Comparison of ENCODE assay signal across 29 mouse cellular contexts in genomic region chr1:160448681-160449080, GRCm38 (mm10).
DNase-seq lines count a peak whose midpoint lies in the region; ATAC-seq and TF ChIP-seq lines count a peak whose summit lies in the region.
"Had no signal": no experiment of that assay in that cellular context is flagged by ENCODE, and none has a peak within 500 bp of the region (broad histone marks: within the 10 kb centered on the region; RNA-seq: fewer than 3 reads in every experiment).

No protein-coding gene starts in this region.

- no peak overlapping the region for H3K9ac ChIP-seq in heart, embryonic 13.5 days
- H3K9ac ChIP-seq in heart, postnatal 0 days (replicated peaks; ENCODE audit: low read depth, low read length), result no peak overlapping the region
- H3K9ac ChIP-seq in midbrain, embryonic 11.5 days (ENCODE audit: low read length), result no peak overlapping the region
- H3K9ac ChIP-seq: embryonic facial prominence, embryonic 12.5 days; embryonic facial prominence, embryonic 15.5 days; forebrain, postnatal 0 days; hindbrain, embryonic 13.5 days; intestine, embryonic 15.5 days; kidney, embryonic 15.5 days had no signal

- WGBS in heart, embryonic 10.5 days, result 43% methylated on average over 2 of the region's 2 CpGs
- WGBS in heart, embryonic 13.5 days, result 52% methylated on average over 2 of the region's 2 CpGs
- WGBS in heart, postnatal 0 days, result 27% methylated on average over 2 of the region's 2 CpGs
- WGBS in midbrain, embryonic 11.5 days, result 69% methylated on average over 2 of the region's 2 CpGs

- no peaks in the 10 kb centered on the region for H3K27me3 ChIP-seq in heart, embryonic 10.5 days (ENCODE audit: insufficient read depth, poor library complexity, severe bottlenecking)
- no peaks in the 10 kb centered on the region for H3K27me3 ChIP-seq in heart, embryonic 13.5 days (replicated peaks)
- H3K27me3 ChIP-seq in heart, postnatal 0 days (ENCODE audit: control insufficient read depth, insufficient read depth, low read length), result no peaks in the 10 kb centered on the region
- H3K27me3 ChIP-seq in midbrain, embryonic 11.5 days (ENCODE audit: control insufficient read depth, insufficient read depth, low read length), result no peaks in the 10 kb centered on the region
- H3K27me3 ChIP-seq: CH12.LX; embryonic facial prominence, embryonic 12.5 days; embryonic facial prominence, embryonic 15.5 days; hindbrain, embryonic 13.5 days; intestine, embryonic 15.5 days; kidney, embryonic 15.5 days; Patski had no signal

- ATAC-seq in heart, embryonic 13.5 days (ENCODE audit: extremely low read depth, insufficient number of reproducible peaks, low FRiP score, low TSS enrichment), result peak; percentile 54
- peak; percentile 96 for ATAC-seq in heart, postnatal 0 days (ENCODE audit: insufficient read depth, low read depth)
- no peak for ATAC-seq in midbrain, embryonic 11.5 days (ENCODE audit: low FRiP score)
- ATAC-seq: forebrain, embryonic 14.5 days; forebrain, postnatal 0 days; hindbrain, embryonic 16.5 days; intestine, embryonic 15.5 days; Patski had no signal

- no peaks in the 10 kb centered on the region for H3K36me3 ChIP-seq in heart, embryonic 10.5 days
- H3K36me3 ChIP-seq in heart, embryonic 13.5 days, result peaks cover 3% of the 10 kb centered on the region
- no peaks in the 10 kb centered on the region for H3K36me3 ChIP-seq in heart, postnatal 0 days (replicated peaks; ENCODE audit: control insufficient read depth, insufficient read depth, low read length)
- H3K36me3 ChIP-seq in midbrain, embryonic 11.5 days (ENCODE audit: control insufficient read depth, insufficient read depth, low read length), result no peaks in the 10 kb centered on the region
- H3K36me3 ChIP-seq: embryonic facial prominence, embryonic 12.5 days; embryonic facial prominence, embryonic 15.5 days; hindbrain, embryonic 10.5 days; hindbrain, embryonic 13.5 days; intestine, embryonic 15.5 days; kidney, embryonic 15.5 days had no signal

- TF ChIP-seq CTCF in heart, postnatal 0 days (IDR thresholded peaks at IDR 0.05; ENCODE audit: low read depth), result no peak

- no peak overlapping the region for H3K4me3 ChIP-seq in heart, embryonic 10.5 days
- no peak overlapping the region for H3K4me3 ChIP-seq in heart, embryonic 13.5 days
- no peak overlapping the region for H3K4me3 ChIP-seq in heart, postnatal 0 days (ENCODE audit: low read depth, low read length)
- no peak overlapping the region for H3K4me3 ChIP-seq in midbrain, embryonic 11.5 days (ENCODE audit: low read depth, low read length)
- H3K4me3 ChIP-seq: embryonic facial prominence, embryonic 12.5 days; embryonic facial prominence, embryonic 15.5 days; gastrocnemius, adult 2 months; hindbrain, embryonic 10.5 days; hindbrain, embryonic 13.5 days; intestine, embryonic 15.5 days; kidney, embryonic 15.5 days had no signal

- no peaks in the 10 kb centered on the region for H3K9me3 ChIP-seq in heart, embryonic 10.5 days
- H3K9me3 ChIP-seq in heart, embryonic 13.5 days, result no peaks in the 10 kb centered on the region
- no peaks in the 10 kb centered on the region for H3K9me3 ChIP-seq in heart, postnatal 0 days (replicated peaks; ENCODE audit: control insufficient read depth, low read length)
- H3K9me3 ChIP-seq in midbrain, embryonic 11.5 days (ENCODE audit: control insufficient read depth, low read length), result no peaks in the 10 kb centered on the region
- H3K9me3 ChIP-seq: embryonic facial prominence, embryonic 12.5 days; embryonic facial prominence, embryonic 15.5 days; G1E; hindbrain, embryonic 10.5 days; hindbrain, embryonic 13.5 days; intestine, embryonic 15.5 days; kidney, embryonic 15.5 days had no signal

- H3K4me2 ChIP-seq in heart, embryonic 13.5 days, result peak overlapping the region; percentile 8; the same call in 1 of the 2 replicates
- no peak overlapping the region for H3K4me2 ChIP-seq in heart, postnatal 0 days (ENCODE audit: low read depth, low read length)
- no peak overlapping the region for H3K4me2 ChIP-seq in midbrain, embryonic 11.5 days
- H3K4me2 ChIP-seq: embryonic facial prominence, embryonic 12.5 days; embryonic facial prominence, embryonic 15.5 days; hindbrain, embryonic 13.5 days; intestine, embryonic 15.5 days; kidney, embryonic 15.5 days had no signal

- peak; percentile 81 for DNase-seq in heart, embryonic 10.5 days (ENCODE audit: low spot score)
- no peak for DNase-seq in heart, adult 8-10 months (ENCODE audit: low spot score)
- no peak for DNase-seq in heart, adult 9 months (ENCODE audit: low spot score in 2 of 2)
- DNase-seq in heart, postnatal 0 days (ENCODE audit: low spot score), result peak; percentile 61
- DNase-seq in urinary bladder, postnatal 25 days (ENCODE audit: low spot score), result no peak
- no peak for DNase-seq in midbrain, embryonic 11.5 days (ENCODE audit: low spot score, missing footprints)
- DNase-seq: adrenal gland, adult 2 months; adrenal gland, postnatal 14 days; B cell, adult 2 months; cerebellum, adult 18-20 months; cerebellum, adult 9-10 months; cerebellum, postnatal 25 days; forebrain, postnatal 0 days; gastrocnemius, adult 2 months; gastrocnemius, postnatal 14 days; kidney, adult 11 months; kidney, adult 8-10 months had no signal

- 0 out of 2 replicates have a peak, but pooled peaks cover 6% of the 10 kb centered on the region for H3K4me1 ChIP-seq in heart, embryonic 10.5 days
- H3K4me1 ChIP-seq in heart, embryonic 13.5 days, result peaks cover 6% of the 10 kb centered on the region; the same call in 1 of the 2 replicates
- peaks cover 8% of the 10 kb centered on the region; the same call in 1 of the 2 replicates for H3K4me1 ChIP-seq in heart, postnatal 0 days (ENCODE audit: control insufficient read depth, insufficient read depth)
- no peaks in the 10 kb centered on the region for H3K4me1 ChIP-seq in midbrain, embryonic 11.5 days (ENCODE audit: control insufficient read depth, insufficient read depth, low read length)
- H3K4me1 ChIP-seq: embryonic facial prominence, embryonic 12.5 days; embryonic facial prominence, embryonic 15.5 days; hindbrain, embryonic 10.5 days; hindbrain, embryonic 13.5 days; intestine, embryonic 15.5 days; kidney, embryonic 15.5 days had no signal

- H3K27ac ChIP-seq in heart, embryonic 10.5 days, result peak overlapping the region; percentile 53; the same call in 1 of the 2 replicates
- peak overlapping the region; percentile 45 for H3K27ac ChIP-seq in heart, embryonic 13.5 days (replicated peaks)
- H3K27ac ChIP-seq in heart, postnatal 0 days (ENCODE audit: low read depth), result peak overlapping the region; percentile 57; the same call in 1 of the 2 replicates
- no peak overlapping the region for H3K27ac ChIP-seq in midbrain, embryonic 11.5 days (ENCODE audit: low read depth, low read length)
- H3K27ac ChIP-seq: embryonic facial prominence, embryonic 12.5 days; embryonic facial prominence, embryonic 15.5 days; gastrocnemius, adult 2 months; hindbrain, embryonic 10.5 days; hindbrain, embryonic 13.5 days; intestine, embryonic 15.5 days; kidney, embryonic 15.5 days had no signal

- peak; percentile 83 for TF ChIP-seq EP300 in heart, postnatal 0 days (IDR thresholded peaks at IDR 0.05; ENCODE audit: low read depth)

Comparison
In these comparisons a context has a peak if more than half of its experiments do, and no peak if none do; other contexts are left out.
1. DNase-seq: peak in heart, embryonic 10.5 days (single experiment) and heart, postnatal 0 days (single experiment); none in heart, adult 8-10 months (single experiment), heart, adult 9 months (0 of 2), urinary bladder, postnatal 25 days (single experiment) and midbrain, embryonic 11.5 days (single experiment).